Mouse (Mus musculus): Measurements from ENCODE around the gene Kif6.

DNA sequence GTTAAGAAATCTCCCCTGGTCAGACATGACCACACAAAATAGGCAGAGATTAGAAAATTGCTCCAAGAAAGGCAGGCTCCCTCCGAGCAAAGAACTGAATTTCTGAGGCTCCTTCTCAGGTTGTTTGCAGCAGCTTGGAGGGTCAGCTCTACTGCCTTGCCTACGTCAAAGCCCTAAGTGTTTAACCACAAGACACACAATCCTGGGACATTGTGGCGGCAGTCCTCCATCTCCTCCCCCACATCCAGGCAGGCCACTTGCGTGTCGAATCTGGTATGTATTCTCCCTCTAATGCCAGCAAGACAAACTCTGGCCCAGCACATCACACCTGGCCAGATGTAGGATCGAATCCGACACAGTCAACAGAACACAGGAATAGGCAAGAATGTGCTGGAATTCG is 46.2 kb upstream of the Kif6 start:
- TF ChIP-seq CTCF (IDR thresholded peaks at IDR 0.05; ENCODE audit: low read depth, low read length) (no peak), TAL1 (conservative IDR thresholded peaks at IDR 0.05; ENCODE audit: low read depth, low read length) (no peak)
